Mouse (Mus musculus): ENCODE data around the gene Ifnar1. TPM values are rescaled to one million over a fixed set of nuclear protein-coding genes. Genes with fewer than 3 reads are reported as not detected.

Gene Ifnar1
- total RNA-seq, 2 experiments from 2014 or later, result 36.6 to 42.0 TPM

DNA sequence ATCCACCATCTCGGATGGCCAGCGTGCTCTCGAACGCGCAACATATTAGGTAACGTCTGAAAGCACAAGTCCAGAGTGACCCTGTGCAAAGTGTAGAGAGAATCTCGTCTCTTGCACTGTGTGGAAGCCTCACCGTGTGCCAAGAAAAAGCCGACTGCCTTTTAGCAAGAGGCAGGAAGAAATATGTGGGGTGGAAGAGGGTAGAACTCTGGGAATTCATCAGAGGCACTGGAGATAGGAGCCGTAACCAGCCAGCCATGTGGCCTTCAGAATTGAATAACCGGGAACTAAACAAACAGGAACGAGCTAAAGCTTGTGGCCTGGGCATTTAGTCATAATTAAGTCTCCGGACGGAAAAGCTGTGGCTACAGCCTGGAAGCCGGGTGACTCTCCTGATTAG, 71.6 kb downstream of the Ifnar1 start:
- intact Hi-C loops (cut with DNase I), result no loop called here
- DNase-seq, result no peak

Small RNA genes lying within 50 kb of the gene (microRNA-seq; reads per million reads assigned to microRNA genes)
- 0 reads per million in 2 experiments for gene Mir6367

Other genes with a start within 250 kb of the Ifnar1 start
- not detected for gene Olig1, start 215.5 kb upstream of the Ifnar1 start, total RNA-seq (2021)
- gene Ifnar2, start 112.5 kb upstream of the Ifnar1 start, total RNA-seq (2021), result 10 to 100 TPM; 32.9 to 33.2 TPM
- not detected for gene Gm21970, start 93.5 kb upstream of the Ifnar1 start, total RNA-seq (2021)
- 10 to 100 TPM; 86.4 to 94.7 TPM for gene Il10rb, start 79.1 kb upstream of the Ifnar1 start, total RNA-seq (2021)
- gene Ifngr2, start 61.8 kb downstream of the Ifnar1 start, total RNA-seq (2021), result 100 to 1,000 TPM; 125 to 142 TPM
- 10 to 100 TPM; 65.1 to 65.2 TPM for gene Tmem50b, start 112.6 kb downstream of the Ifnar1 start, total RNA-seq (2021)
- gene Dnajc28, start 133.8 kb downstream of the Ifnar1 start, total RNA-seq (2021), result 10 to 100 TPM; 16.0 to 16.7 TPM
- 10 to 100 TPM; 52.8 to 56.6 TPM for gene Gart, start 161.7 kb downstream of the Ifnar1 start, total RNA-seq (2021)
- 100 to 1,000 TPM; 175 to 187 TPM for gene Son, start 162.3 kb downstream of the Ifnar1 start, total RNA-seq (2021)
- gene Donson, start 203.5 kb downstream of the Ifnar1 start, total RNA-seq (2021), result 1 to 10 TPM; 3.3 to 6.4 TPM
- 10 to 100 TPM; 23.6 to 26.4 TPM for gene Cryzl1, start 243.7 kb downstream of the Ifnar1 start, total RNA-seq (2021)
- 10 to 100 TPM; 40.5 to 53.6 TPM for gene Itsn1, start 244.0 kb downstream of the Ifnar1 start, total RNA-seq (2021)